Mouse (Mus musculus) limb, embryonic 14.5 days (tissue): ENCODE data around the gene Xdh. TPM values are rescaled to one million over a fixed set of nuclear protein-coding genes. Genes with fewer than 3 reads are reported as not detected.
A peak's percentile ranks its signal among the peaks of the same experiment; 100 is the strongest.

Source experiments
- ATAC-seq: fragments of 200-750 bp; cut with Nextera tagmentation; 2 replicates; pipeline ENCODE4 v1.8.0; 2017; ENCODE audit warnings: low read depth, moderate number of reproducible peaks, moderate TSS enrichment; ENCODE audit not compliant: low FRiP score
- DNase-seq: peaks from one replicate; pipeline ENCODE4 v3.0.0-alpha.2; 2015; ENCODE audit warnings: low spot score
- H3K27ac ChIP-seq: fragments of 300-500 bp; sonication (generic); replicated peaks from 2 replicates; pipeline ENCODE4 v1.5.1; 2014; ENCODE audit warnings: low read depth, mild to moderate bottlenecking, low read length, moderate library complexity, mixed read lengths
- H3K27me3 ChIP-seq: fragments of 300-500 bp; sonication (generic); 2 replicates; pipeline ENCODE4 v1.6.1; 2014; ENCODE audit warnings: low read length, mixed read lengths; ENCODE audit not compliant: control insufficient read depth, insufficient read depth
- H3K36me3 ChIP-seq: fragments of 300-500 bp; sonication (generic); 2 replicates; pipeline ENCODE4 v1.6.1; 2014; ENCODE audit warnings: mild to moderate bottlenecking, low read length, moderate library complexity, mixed read lengths; ENCODE audit not compliant: control insufficient read depth, insufficient read depth
- H3K4me1 ChIP-seq: fragments of 300-500 bp; sonication (generic); 2 replicates; pipeline ENCODE4 v1.6.1; 2014; ENCODE audit warnings: antibody characterized with exemption, low read length, mixed read lengths; ENCODE audit not compliant: control insufficient read depth, insufficient read depth
- H3K4me2 ChIP-seq: fragments of 300-500 bp; sonication (generic); replicated peaks from 2 replicates; pipeline ENCODE4 v1.6.1; 2014; ENCODE audit warnings: low read depth, mild to moderate bottlenecking, low read length, moderate library complexity; ENCODE audit not compliant: severe bottlenecking
- H3K4me3 ChIP-seq: fragments of 300-500 bp; sonication (generic); replicated peaks from 2 replicates; pipeline ENCODE4 v1.5.1; 2014; ENCODE audit warnings: low read length
- H3K9ac ChIP-seq: fragments of 300-500 bp; sonication (generic); 2 replicates; pipeline ENCODE4 v1.6.1; 2014; ENCODE audit warnings: mild to moderate bottlenecking, low read depth, low read length, moderate library complexity; ENCODE audit not compliant: severe bottlenecking
- H3K9me3 ChIP-seq: fragments of 300-500 bp; sonication (generic); 2 replicates; pipeline ENCODE4 v1.6.1; 2016; ENCODE audit warnings: low read length; ENCODE audit not compliant: control insufficient read depth
- POLR2A ChIP-seq: fragments of 200-500 bp; IDR thresholded peaks from 2 replicates; pipeline ENCODE4 v1.8.0; 2012; ENCODE audit warnings: inconsistent platforms, mild to moderate bottlenecking, moderate library complexity, borderline replicate concordance; ENCODE audit not compliant: insufficient read depth, insufficient read length; ENCODE audit errors: extremely low read depth
- WGBS: fragments of 180-500 bp; shearing (Covaris S2); extraction: QIAGEN DNeasy Blood & Tissue Kit; methylation state at CpG from one replicate; pipeline ENCODE4 v1.1.7; 2014; 5-methylcytosine and 5-hydroxymethylcytosine counted together
- polyA plus RNA-seq, 2 experiments: library from polyadenylated mRNA; depleted of rRNA in 1 of 2; stranded (reverse) in 1 of 2; unstranded in 1 of 2; fragments of >200 nt; fragmentation: Nextera tagmentation in 1 of 2; extraction: Ambion mirVana in 1 of 2; gene quantifications; 2 replicates each; pipeline versions ENCODE4 v1.2.1 to v1.2.3; 2012 to 2014

Xdh gene
- polyA plus RNA-seq, 2 experiments: 0.72 to 1.1 TPM

GRCm38 (mm10) chr17:73984508-73984907, 34.5 kb upstream of the Xdh start:
- peak; percentile 30; the same call in 1 of the 2 replicates for ATAC-seq
- H3K27ac ChIP-seq: no peak overlapping the region
- no peaks in the 10 kb centered on the region for H3K36me3 ChIP-seq
- no peak overlapping the region for H3K9ac ChIP-seq
- H3K4me2 ChIP-seq: no peak overlapping the region
- no peak overlapping the region for H3K4me3 ChIP-seq
- WGBS: 6% methylated on average over 4 of the region's 4 CpGs
- H3K27me3 ChIP-seq: no peaks in the 10 kb centered on the region
- no peak for TF ChIP-seq POLR2A
- peaks cover 7% of the 10 kb centered on the region; the same call in 1 of the 2 replicates for H3K4me1 ChIP-seq
- no peaks in the 10 kb centered on the region for H3K9me3 ChIP-seq
- DNase-seq: peak; percentile 24

DNA sequence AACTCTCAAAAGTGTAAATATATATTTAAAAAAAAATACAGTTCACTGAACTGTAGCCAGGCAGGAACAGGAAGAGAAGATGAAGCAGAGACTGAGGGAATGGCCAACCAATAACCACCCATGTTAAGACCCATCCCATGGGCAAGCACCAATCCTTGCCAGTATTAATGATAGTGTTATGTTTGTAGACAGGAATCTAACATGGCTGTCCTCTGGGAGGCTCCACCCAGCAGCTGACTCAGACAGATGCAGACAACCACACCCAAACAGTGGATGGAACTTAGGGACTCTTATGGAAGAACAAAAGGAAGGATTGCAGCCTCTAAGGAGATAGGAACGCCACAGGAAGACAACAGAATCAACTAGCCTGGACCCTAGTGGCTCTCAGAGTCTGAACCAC, 32.9 kb upstream of the Xdh start:
- Histone ChIP-seq H3K4me2 (no peak overlapping the region), H3K27me3 (no peaks in the 10 kb centered on the region), H3K36me3 (no peaks in the 10 kb centered on the region), H3K4me3 (no peak overlapping the region), H3K4me1 (peaks cover 7% of the 10 kb centered on the region; the same call in 1 of the 2 replicates), H3K27ac (no peak overlapping the region), H3K9me3 (no peaks in the 10 kb centered on the region), H3K9ac (no peak overlapping the region)
- ATAC-seq (no peak), DNase-seq (no peak)
- no peak for TF ChIP-seq POLR2A
- 79% methylated on average over 1 of the region's 1 CpGs for WGBS

- ATAC-seq (no peak), DNase-seq (no peak)
- H3K4me3 ChIP-seq: no peak overlapping the region
- H3K4me2 ChIP-seq: no peak overlapping the region
- H3K9me3 ChIP-seq: no peaks in the 10 kb centered on the region
- H3K27me3 ChIP-seq: no peaks in the 10 kb centered on the region
- H3K4me1 ChIP-seq: 0 out of 2 replicates have a peak, but pooled peaks cover 5% of the 10 kb centered on the region
- no peaks in the 10 kb centered on the region for H3K36me3 ChIP-seq
- TF ChIP-seq POLR2A: no peak
- no peak overlapping the region for H3K27ac ChIP-seq
- no peak overlapping the region for H3K9ac ChIP-seq
Measured at GRCm38 (mm10) chr17:73976066-73976465, 26.1 kb upstream of the Xdh start.

DNA sequence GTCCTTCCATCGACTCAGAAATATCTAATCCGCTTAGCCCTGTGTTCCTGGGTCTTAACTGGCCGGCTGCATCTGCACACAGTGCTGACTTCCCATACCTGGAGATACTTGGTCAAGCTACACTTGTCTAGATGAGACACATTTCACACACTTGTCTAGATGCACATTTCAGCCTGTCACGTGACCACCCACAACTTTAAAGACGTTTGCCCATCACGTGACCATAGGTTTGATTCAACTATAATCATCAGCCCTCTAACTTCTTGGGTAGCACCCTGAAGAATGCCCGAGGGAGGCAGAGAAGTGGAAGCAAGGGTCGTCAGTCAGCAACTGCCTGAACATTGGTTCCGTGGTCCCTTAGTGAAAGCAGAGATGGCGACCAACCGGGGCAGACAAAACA, 22.7 kb upstream of the Xdh start:
- no peaks in the 10 kb centered on the region for H3K36me3 ChIP-seq
- H3K4me1 ChIP-seq: 0 out of 2 replicates have a peak, but pooled peaks cover 8% of the 10 kb centered on the region
- DNase-seq (no peak), ATAC-seq (no peak)
- H3K4me2 ChIP-seq: no peak overlapping the region
- WGBS: 93% methylated on average over 11 of the region's 11 CpGs
- H3K4me3 ChIP-seq: no peak overlapping the region
- no peaks in the 10 kb centered on the region for H3K27me3 ChIP-seq
- TF ChIP-seq POLR2A: no peak
- H3K9me3 ChIP-seq: no peaks in the 10 kb centered on the region
- H3K9ac ChIP-seq: no peak overlapping the region
- no peak overlapping the region for H3K27ac ChIP-seq

- WGBS: 78% methylated on average over 4 of the region's 4 CpGs
- Histone ChIP-seq H3K9ac (no peak overlapping the region), H3K4me3 (no peak overlapping the region), H3K9me3 (no peaks in the 10 kb centered on the region), H3K27ac (no peak overlapping the region), H3K36me3 (no peaks in the 10 kb centered on the region), H3K4me2 (no peak overlapping the region), H3K4me1 (0 out of 2 replicates have a peak, but pooled peaks cover 5% of the 10 kb centered on the region), H3K27me3 (no peaks in the 10 kb centered on the region)
- ATAC-seq: no peak
- no peak for TF ChIP-seq POLR2A
- no peak for DNase-seq
Measured at GRCm38 (mm10) chr17:73971291-73971690, 21.3 kb upstream of the Xdh start.
